Mouse (Mus musculus) retina, embryonic 14.5 days (tissue): Measurements from ENCODE around the gene Trmt10b.

Experiments
- DNase-seq: peaks from one replicate; pipeline ENCODE4 v3.0.0-alpha.2; 2015; ENCODE audit warnings: low spot score

Trmt10b gene

GRCm38 (mm10) chr4:45341669-45342249, 44.8 kb downstream of the Trmt10b start, which contains the start of gene Dcaf10:
TSS of gene Dcaf10 (plus strand) at chr4:45342101.
- DNase-seq, result peak; percentile 95

- peak; percentile 57 for DNase-seq
Measured at GRCm38 (mm10) chr4:45342286-45343155, 45.6 kb downstream of the Trmt10b start, which contains the start of gene Exosc3. TSS of gene Exosc3 (minus strand) at chr4:45342732.

DNA sequence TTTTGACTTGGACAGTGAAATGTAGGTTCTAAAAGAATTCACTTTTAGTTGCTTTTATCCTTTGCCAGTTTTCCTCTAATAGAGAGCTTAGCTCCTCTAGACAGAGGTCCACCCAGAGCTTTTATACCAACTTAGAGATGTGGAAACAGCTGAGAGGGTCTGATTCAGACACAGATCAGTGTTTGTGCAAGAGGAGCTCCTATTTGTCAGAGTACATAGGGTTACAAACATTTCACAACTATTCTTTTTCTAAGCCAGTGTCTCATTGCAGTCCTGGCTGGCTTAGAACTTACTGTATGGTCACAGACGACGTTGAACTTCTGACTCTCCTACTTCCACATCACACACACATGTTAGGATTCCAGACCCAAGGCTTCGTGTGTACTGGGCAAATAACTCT, 59.7 kb downstream of the Trmt10b start:
- no peak for DNase-seq
